8 mouse cellular contexts compared by ENCODE assay signal in the genomic region with DNA sequence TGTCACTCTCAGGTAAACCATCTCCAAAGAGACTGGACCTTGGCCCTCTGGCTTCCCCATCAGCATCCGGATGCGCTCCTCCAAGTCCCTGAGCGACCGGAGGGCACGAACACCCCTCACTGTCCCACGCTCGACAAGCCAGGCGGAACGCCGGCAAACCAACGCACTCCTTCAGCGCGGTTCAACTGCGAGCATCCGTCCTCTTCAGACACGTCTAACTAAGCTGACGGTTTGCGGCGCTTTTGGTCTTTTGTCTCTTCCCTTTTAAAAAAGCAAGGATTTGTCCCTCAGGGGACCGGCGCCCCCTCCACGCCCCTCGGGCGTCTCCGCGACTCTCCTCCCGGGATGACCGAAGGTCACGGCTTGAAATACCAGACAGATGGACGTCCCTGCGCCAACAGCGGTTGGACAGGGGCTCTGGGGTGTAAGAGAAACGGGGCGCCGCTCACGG. TPM values are rescaled to one million over a fixed set of nuclear protein-coding genes. Genes with fewer than 3 reads are reported as not detected.
A peak's percentile ranks its signal among the peaks of the same experiment; 100 is the strongest.
DNase-seq lines count a peak whose midpoint lies in the region; ATAC-seq and TF ChIP-seq lines count a peak whose summit lies in the region.

No protein-coding gene starts in this region.

- no peaks in the 10 kb centered on the region for H3K9me3 ChIP-seq in megakaryocyte, embryonic 14.5 days
- no peaks in the 10 kb centered on the region for H3K9me3 ChIP-seq in embryonic facial prominence, embryonic 15.5 days (replicated peaks)
- no peaks in the 10 kb centered on the region for H3K9me3 ChIP-seq in limb, embryonic 10.5 days (replicated peaks)

- H3K4me3 ChIP-seq in megakaryocyte, embryonic 14.5 days (replicated peaks), result peak overlapping the region; percentile 73
- H3K4me3 ChIP-seq in embryonic facial prominence, embryonic 15.5 days (replicated peaks), result peak overlapping the region; percentile 53
- peak overlapping the region; percentile 66 for H3K4me3 ChIP-seq in limb, embryonic 10.5 days
- H3K4me3 ChIP-seq in olfactory bulb, adult 2 months (ENCODE audit: insufficient read depth, low read depth, low read length), result peak overlapping the region; percentile 35

- peak overlapping the region; percentile 94 for H3K4me2 ChIP-seq in embryonic facial prominence, embryonic 15.5 days (replicated peaks)

- H3K27me3 ChIP-seq in megakaryocyte, embryonic 14.5 days (replicated peaks), result peaks cover 80% of the 10 kb centered on the region
- H3K27me3 ChIP-seq in embryonic facial prominence, embryonic 15.5 days, result peaks cover 71% of the 10 kb centered on the region
- peaks cover 89% of the 10 kb centered on the region for H3K27me3 ChIP-seq in limb, embryonic 10.5 days (ENCODE audit: low read depth, poor library complexity, severe bottlenecking)

- peak; percentile 63 for DNase-seq in limb, embryonic 10.5 days (ENCODE audit: low spot score)
- no peak for DNase-seq in urinary bladder, adult 2 months (ENCODE audit: low spot score)
- DNase-seq in spleen, postnatal 14 days (ENCODE audit: low spot score in 2 of 2), result no peak
- no peak for DNase-seq in left cerebral cortex, adult 8-10 months (ENCODE audit: low spot score in 2 of 2)

- ATAC-seq in megakaryocyte, adult 5-6 weeks (ENCODE audit: poor library complexity, severe bottlenecking), result no peak
- no peak for ATAC-seq in embryonic facial prominence, embryonic 15.5 days (ENCODE audit: insufficient number of reproducible peaks, low FRiP score, low TSS enrichment, low read depth)

- no peak for TF ChIP-seq POLR2A in olfactory bulb, adult 2 months (IDR thresholded peaks at IDR 0.05; ENCODE audit: insufficient read depth, low read depth, low read length)

- H3K4me1 ChIP-seq in megakaryocyte, embryonic 14.5 days, result peaks cover 13% of the 10 kb centered on the region
- H3K4me1 ChIP-seq in embryonic facial prominence, embryonic 15.5 days, result peaks cover 24% of the 10 kb centered on the region
- H3K4me1 ChIP-seq in limb, embryonic 10.5 days, result peaks cover 48% of the 10 kb centered on the region
- peaks cover 7% of the 10 kb centered on the region; the same call in 1 of the 2 replicates for H3K4me1 ChIP-seq in olfactory bulb, adult 2 months (ENCODE audit: control insufficient read depth, insufficient read depth, low read length)

- WGBS in embryonic facial prominence, embryonic 15.5 days, result under 1% methylated on average over 36 of the region's 36 CpGs
- WGBS in limb, embryonic 10.5 days, result under 1% methylated on average over 36 of the region's 36 CpGs
- 2% methylated on average over 36 of the region's 36 CpGs for WGBS in olfactory bulb, adult 2 months

- peak overlapping the region; percentile 27 for H3K9ac ChIP-seq in embryonic facial prominence, embryonic 15.5 days

- H3K27ac ChIP-seq in embryonic facial prominence, embryonic 15.5 days (replicated peaks), result no peak overlapping the region
- peak overlapping the region; percentile 83 for H3K27ac ChIP-seq in limb, embryonic 10.5 days
- no peak overlapping the region for H3K27ac ChIP-seq in olfactory bulb, adult 2 months (ENCODE audit: insufficient read depth, low read depth, low read length)

- H3K36me3 ChIP-seq in megakaryocyte, embryonic 14.5 days (replicated peaks; ENCODE audit: low read length), result no peaks in the 10 kb centered on the region
- H3K36me3 ChIP-seq in embryonic facial prominence, embryonic 15.5 days, result no peaks in the 10 kb centered on the region
- H3K36me3 ChIP-seq in limb, embryonic 10.5 days, result no peaks in the 10 kb centered on the region

- no peak for TF ChIP-seq CTCF in olfactory bulb, adult 2 months (IDR thresholded peaks at IDR 0.05; ENCODE audit: insufficient read depth, low read depth, low read length)

RNA-seq across cellular contexts. Expression of gene Bnc1, which starts 0.5 kb away (rescaled TPM):
- polyA plus RNA-seq in megakaryocyte, embryonic 14.5 days (2012; ENCODE audit: insufficient read depth, low replicate concordance), result not detected in 2 replicates
- total RNA-seq in megakaryocyte, adult 5-6 weeks (2015), result not detected in 2 replicates
- total RNA-seq in megakaryocyte, adult 5-6 weeks (2017), result not detected in 2 replicates
- polyA plus RNA-seq in embryonic facial prominence, embryonic 15.5 days (2015; fragmentation: Nextera tagmentation; extraction: Ambion mirVana), result 1.6 and 1.8 TPM in 2 replicates
- polyA plus RNA-seq in limb, embryonic 10.5 days (2016; fragmentation: Nextera tagmentation; extraction: Ambion mirVana), result 3.0 and 4.0 TPM in 2 replicates
- polyA plus RNA-seq in olfactory bulb, adult 2 months (2012; ENCODE audit: insufficient read depth, insufficient read length, low replicate concordance, missing spikeins), result not detected in 2 replicates
- polyA plus RNA-seq in urinary bladder, adult 2 months (2012; rRNA removed), result 0.91 and 1.0 TPM in 2 replicates
- not detected for total RNA-seq in left cerebral cortex, adult 8-10 months (2022)

RNA-seq across cellular contexts. Expression of gene Hdgfl3, which starts 57.4 kb away (rescaled TPM):
- 0.57 TPM in 1 of 2 replicates, not detected in the other for polyA plus RNA-seq in megakaryocyte, embryonic 14.5 days (2012; ENCODE audit: insufficient read depth, low replicate concordance)
- total RNA-seq in megakaryocyte, adult 5-6 weeks (2015), result 0.02 and 0.16 TPM in 2 replicates
- 0.57 and 0.62 TPM in 2 replicates for total RNA-seq in megakaryocyte, adult 5-6 weeks (2017)
- 14.7 and 15.0 TPM in 2 replicates for polyA plus RNA-seq in embryonic facial prominence, embryonic 15.5 days (2015; fragmentation: Nextera tagmentation; extraction: Ambion mirVana)
- polyA plus RNA-seq in limb, embryonic 10.5 days (2016; fragmentation: Nextera tagmentation; extraction: Ambion mirVana), result 24.2 and 29.8 TPM in 2 replicates
- polyA plus RNA-seq in olfactory bulb, adult 2 months (2012; ENCODE audit: insufficient read depth, insufficient read length, low replicate concordance, missing spikeins), result not detected in 2 replicates
- 8.0 and 10.4 TPM in 2 replicates for polyA plus RNA-seq in urinary bladder, adult 2 months (2012; rRNA removed)
- 10 to 100 TPM; 77.1 to 89.2 (median 82.9) TPM for total RNA-seq in left cerebral cortex, adult 8-10 months (2022)
